ENCODE assay signal across 32 mouse cellular contexts in genomic region chr16:73855821-73856220, GRCm38 (mm10).
"Had no signal": no experiment of that assay in that cellular context is flagged by ENCODE, and none has a peak within 500 bp of the region (broad histone marks: within the 10 kb centered on the region; RNA-seq: fewer than 3 reads in every experiment).

No protein-coding gene starts in this region.

- H3K9ac ChIP-seq: limb, embryonic 12.5 days; limb, embryonic 13.5 days; limb, embryonic 15.5 days; liver, embryonic 12.5 days; liver, embryonic 13.5 days; liver, embryonic 14.5 days; liver, embryonic 15.5 days; liver, postnatal 0 days; lung, embryonic 14.5 days; lung, embryonic 15.5 days; midbrain, embryonic 12.5 days; midbrain, embryonic 13.5 days; midbrain, embryonic 15.5 days; neural tube, embryonic 12.5 days had no signal

- H3K4me3 ChIP-seq: limb, embryonic 10.5 days; limb, embryonic 12.5 days; limb, embryonic 13.5 days; limb, embryonic 15.5 days; liver, embryonic 12.5 days; liver, embryonic 13.5 days; liver, embryonic 15.5 days; lung, embryonic 15.5 days; megakaryocyte, embryonic 14.5 days; midbrain, embryonic 10.5 days; midbrain, embryonic 12.5 days; midbrain, embryonic 13.5 days; midbrain, embryonic 15.5 days; myocyte; neural tube, embryonic 12.5 days had no signal

- H3K4me2 ChIP-seq: limb, embryonic 12.5 days; limb, embryonic 13.5 days; limb, embryonic 15.5 days; liver, embryonic 11.5 days; liver, embryonic 12.5 days; liver, embryonic 13.5 days; liver, embryonic 15.5 days; lung, embryonic 14.5 days; lung, embryonic 15.5 days; midbrain, embryonic 11.5 days; midbrain, embryonic 12.5 days; midbrain, embryonic 13.5 days; midbrain, embryonic 15.5 days; neural tube, embryonic 12.5 days had no signal

- DNase-seq: left cerebral cortex, postnatal 4 days; liver; liver, embryonic 13.5 days; liver, postnatal 0 days; lung, adult 18-20 months; lung, adult 2 months; lung, embryonic 14.5 days; lung, postnatal 10 days; lung, postnatal 14 days; lung, postnatal 36 days; lung, postnatal 4 days; midbrain, embryonic 14.5 days had no signal

- H3K27ac ChIP-seq: limb, embryonic 10.5 days; limb, embryonic 12.5 days; limb, embryonic 13.5 days; limb, embryonic 15.5 days; liver, embryonic 12.5 days; liver, embryonic 13.5 days; liver, embryonic 14.5 days; liver, embryonic 15.5 days; lung, embryonic 15.5 days; macrophage; midbrain, embryonic 10.5 days; midbrain, embryonic 12.5 days; midbrain, embryonic 13.5 days; midbrain, embryonic 15.5 days; neural tube, embryonic 12.5 days had no signal

- H3K36me3 ChIP-seq: limb, embryonic 10.5 days; limb, embryonic 12.5 days; limb, embryonic 13.5 days; limb, embryonic 15.5 days; liver, embryonic 12.5 days; liver, embryonic 13.5 days; liver, embryonic 15.5 days; lung, embryonic 15.5 days; midbrain, embryonic 10.5 days; midbrain, embryonic 12.5 days; midbrain, embryonic 13.5 days; midbrain, embryonic 15.5 days; neural tube, embryonic 12.5 days had no signal

- H3K27me3 ChIP-seq: limb, embryonic 12.5 days; limb, embryonic 13.5 days; limb, embryonic 15.5 days; liver, embryonic 12.5 days; liver, embryonic 13.5 days; liver, embryonic 15.5 days; lung, embryonic 15.5 days; megakaryocyte, embryonic 14.5 days; midbrain, embryonic 12.5 days; midbrain, embryonic 13.5 days; midbrain, embryonic 15.5 days; neural tube, embryonic 12.5 days had no signal

- ATAC-seq: liver, embryonic 12.5 days; liver, postnatal 0 days; lung, postnatal 0 days; midbrain, embryonic 13.5 days; midbrain, embryonic 15.5 days; midbrain, embryonic 16.5 days had no signal

- H3K4me1 ChIP-seq: limb, embryonic 10.5 days; limb, embryonic 12.5 days; limb, embryonic 13.5 days; limb, embryonic 15.5 days; liver, embryonic 12.5 days; liver, embryonic 13.5 days; liver, embryonic 15.5 days; lung, embryonic 15.5 days; megakaryocyte, embryonic 14.5 days; midbrain, embryonic 10.5 days; midbrain, embryonic 12.5 days; midbrain, embryonic 15.5 days; neural tube, embryonic 12.5 days had no signal

- H3K9me3 ChIP-seq: limb, embryonic 10.5 days; limb, embryonic 12.5 days; limb, embryonic 13.5 days; limb, embryonic 15.5 days; liver, embryonic 12.5 days; liver, embryonic 13.5 days; liver, embryonic 15.5 days; lung, embryonic 15.5 days; megakaryocyte, embryonic 14.5 days; midbrain, embryonic 10.5 days; midbrain, embryonic 12.5 days; midbrain, embryonic 13.5 days; midbrain, embryonic 15.5 days; neural tube, embryonic 12.5 days had no signal
